Mouse (Mus musculus): ENCODE results near the gene Plac8. TPM values are rescaled to one million over a fixed set of nuclear protein-coding genes. Genes with fewer than 3 reads are reported as not detected.

The Plac8 gene
- polyA plus RNA-seq, 1 experiment from 2014 or later: 0.41 TPM

DNA sequence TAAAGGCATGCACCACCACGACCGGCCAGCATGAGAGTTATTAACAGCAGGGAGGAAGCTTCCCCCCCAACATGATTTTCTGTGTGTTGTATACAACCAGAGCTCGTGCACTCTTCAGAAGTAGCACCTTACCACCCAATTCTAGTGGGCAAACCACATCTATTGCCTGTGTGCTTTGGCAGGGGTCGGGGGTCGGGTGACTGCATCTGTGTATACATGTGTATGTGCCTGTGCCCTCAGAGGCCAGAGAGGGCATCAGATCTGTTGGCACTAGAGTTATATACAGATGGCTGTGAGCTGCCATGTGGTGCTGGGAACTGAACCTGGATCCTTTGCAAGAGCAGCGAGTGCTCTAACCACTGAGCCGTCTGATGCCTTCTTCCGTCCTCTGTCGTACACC is 47.1 kb downstream of the Plac8 start:
- no peak for ATAC-seq
- 95% methylated on average over 9 of the region's 9 CpGs for WGBS

DNA sequence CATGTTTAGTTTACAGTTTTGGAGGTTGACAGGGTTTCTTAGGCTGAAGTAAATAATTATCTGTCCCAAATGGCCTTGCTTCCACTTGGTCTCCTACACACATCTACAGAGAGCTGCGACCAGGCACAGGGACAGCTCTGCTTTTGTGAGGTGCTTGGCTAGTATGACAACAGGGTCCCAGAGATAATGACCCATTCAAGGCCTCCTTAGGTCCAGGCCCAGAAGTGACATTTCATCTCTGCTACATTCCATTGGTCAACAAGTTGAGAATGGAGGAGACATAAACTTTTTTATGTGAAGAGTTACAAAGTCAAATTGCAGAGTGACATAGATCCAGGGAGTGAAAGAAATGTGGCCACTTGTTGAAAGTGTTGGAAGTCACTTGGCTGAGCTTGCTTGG is 48.7 kb downstream of the Plac8 start:
- H3K9me3 ChIP-seq (ENCODE audit: control insufficient read depth, low read length): no peaks in the 10 kb centered on the region
- H3K4me1 ChIP-seq (replicated peaks; ENCODE audit: control insufficient read depth, insufficient read depth, low read length): peaks cover 13% of the 10 kb centered on the region
- H3K36me3 ChIP-seq (ENCODE audit: control insufficient read depth, insufficient read depth): 0 out of 2 replicates have a peak, but pooled peaks cover 2% of the 10 kb centered on the region
- WGBS: 100% methylated on average over 1 of the region's 1 CpGs
- H3K27ac ChIP-seq (ENCODE audit: low read length): no peak overlapping the region
- H3K4me3 ChIP-seq (replicated peaks; ENCODE audit: low read length): no peak overlapping the region
- H3K4me2 ChIP-seq (ENCODE audit: low read length): no peak overlapping the region
- no peak overlapping the region for H3K9ac ChIP-seq (replicated peaks; ENCODE audit: low read depth, low read length)
- H3K27me3 ChIP-seq (replicated peaks; ENCODE audit: control insufficient read depth, insufficient read depth, low read length): no peaks in the 10 kb centered on the region
- ATAC-seq: no peak

More for the DNA sequence above, 47.1 kb downstream of the Plac8 start:
- H3K4me3 ChIP-seq (replicated peaks; ENCODE audit: low read length): no peak overlapping the region
- no peaks in the 10 kb centered on the region for H3K9me3 ChIP-seq (ENCODE audit: control insufficient read depth, low read length)
- no peak overlapping the region for H3K9ac ChIP-seq (replicated peaks; ENCODE audit: low read depth, low read length)
- H3K4me1 ChIP-seq (replicated peaks; ENCODE audit: control insufficient read depth, insufficient read depth, low read length): peaks cover 6% of the 10 kb centered on the region
- H3K36me3 ChIP-seq (ENCODE audit: control insufficient read depth, insufficient read depth): peaks cover 11% of the 10 kb centered on the region
- no peak overlapping the region for H3K4me2 ChIP-seq (ENCODE audit: low read length)
- no peak overlapping the region for H3K27ac ChIP-seq (ENCODE audit: low read length)
- H3K27me3 ChIP-seq (replicated peaks; ENCODE audit: control insufficient read depth, insufficient read depth, low read length): no peaks in the 10 kb centered on the region

DNA sequence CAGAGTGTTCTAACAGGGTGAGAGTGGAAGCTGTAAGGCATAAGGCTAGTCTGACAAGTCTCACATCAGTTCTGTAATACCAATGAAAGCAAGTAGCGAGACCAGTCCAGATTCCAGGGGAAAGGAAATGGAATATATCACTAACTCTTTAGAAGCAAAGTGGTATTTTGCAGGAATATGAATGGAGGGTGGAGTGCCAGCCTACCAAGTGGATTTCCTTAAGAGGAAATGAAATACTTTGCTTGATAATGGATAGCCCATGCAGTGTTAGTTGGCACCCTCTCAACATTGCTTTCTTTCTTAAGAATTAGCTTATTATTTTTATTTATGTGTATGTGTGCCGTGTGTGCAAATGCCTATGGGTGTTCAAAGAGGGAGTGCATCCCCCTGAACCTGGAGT is 51.8 kb downstream of the Plac8 start:
- Histone ChIP-seq H3K9ac (replicated peaks; ENCODE audit: low read depth, low read length) (no peak overlapping the region), H3K27me3 (replicated peaks; ENCODE audit: control insufficient read depth, insufficient read depth, low read length) (0 out of 2 replicates have a peak, but pooled peaks cover 3% of the 10 kb centered on the region), H3K4me1 (replicated peaks; ENCODE audit: control insufficient read depth, insufficient read depth, low read length) (peaks cover 16% of the 10 kb centered on the region), H3K27ac (ENCODE audit: low read length) (no peak overlapping the region), H3K36me3 (ENCODE audit: control insufficient read depth, insufficient read depth) (no peaks in the 10 kb centered on the region), H3K9me3 (ENCODE audit: control insufficient read depth, low read length) (no peaks in the 10 kb centered on the region), H3K4me2 (ENCODE audit: low read length) (no peak overlapping the region; the same call in 1 of the 2 replicates), H3K4me3 (replicated peaks; ENCODE audit: low read length) (no peak overlapping the region)
- 93% methylated on average over 2 of the region's 2 CpGs for WGBS
- ATAC-seq: no peak

DNA sequence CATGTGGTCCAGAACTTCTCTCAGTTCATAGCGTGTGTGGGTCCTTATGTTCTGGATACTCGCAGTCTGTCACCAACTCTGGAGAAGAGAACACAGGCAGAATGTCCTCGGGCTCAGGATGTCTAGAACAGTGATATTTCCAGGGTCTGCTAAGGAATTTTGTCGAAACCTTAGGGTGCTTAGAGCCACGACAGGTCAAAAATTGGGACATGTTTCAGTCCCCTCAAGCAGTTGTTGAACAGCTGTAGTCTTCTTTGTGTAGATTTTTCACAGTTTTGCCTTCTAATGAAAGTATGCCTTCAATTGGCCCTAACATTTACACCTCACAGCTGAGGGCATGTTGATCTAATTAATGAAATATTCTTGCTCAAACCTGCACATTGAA is 53.0 kb downstream of the Plac8 start:
- peak overlapping the region; percentile 88 for H3K9ac ChIP-seq (replicated peaks; ENCODE audit: low read depth, low read length)
- peak overlapping the region; percentile 90 for H3K4me2 ChIP-seq (ENCODE audit: low read length)
- WGBS: 7% methylated on average over 5 of the region's 5 CpGs
- no peaks in the 10 kb centered on the region for H3K9me3 ChIP-seq (ENCODE audit: control insufficient read depth, low read length)
- no peaks in the 10 kb centered on the region for H3K36me3 ChIP-seq (ENCODE audit: control insufficient read depth, insufficient read depth)
- H3K4me3 ChIP-seq (replicated peaks; ENCODE audit: low read length): peak overlapping the region; percentile 89
- H3K27ac ChIP-seq (ENCODE audit: low read length): no peak overlapping the region
- H3K27me3 ChIP-seq (replicated peaks; ENCODE audit: control insufficient read depth, insufficient read depth, low read length): peaks cover 3% of the 10 kb centered on the region; the same call in 1 of the 2 replicates
- no peak for ATAC-seq
- peaks cover 16% of the 10 kb centered on the region for H3K4me1 ChIP-seq (replicated peaks; ENCODE audit: control insufficient read depth, insufficient read depth, low read length)

DNA sequence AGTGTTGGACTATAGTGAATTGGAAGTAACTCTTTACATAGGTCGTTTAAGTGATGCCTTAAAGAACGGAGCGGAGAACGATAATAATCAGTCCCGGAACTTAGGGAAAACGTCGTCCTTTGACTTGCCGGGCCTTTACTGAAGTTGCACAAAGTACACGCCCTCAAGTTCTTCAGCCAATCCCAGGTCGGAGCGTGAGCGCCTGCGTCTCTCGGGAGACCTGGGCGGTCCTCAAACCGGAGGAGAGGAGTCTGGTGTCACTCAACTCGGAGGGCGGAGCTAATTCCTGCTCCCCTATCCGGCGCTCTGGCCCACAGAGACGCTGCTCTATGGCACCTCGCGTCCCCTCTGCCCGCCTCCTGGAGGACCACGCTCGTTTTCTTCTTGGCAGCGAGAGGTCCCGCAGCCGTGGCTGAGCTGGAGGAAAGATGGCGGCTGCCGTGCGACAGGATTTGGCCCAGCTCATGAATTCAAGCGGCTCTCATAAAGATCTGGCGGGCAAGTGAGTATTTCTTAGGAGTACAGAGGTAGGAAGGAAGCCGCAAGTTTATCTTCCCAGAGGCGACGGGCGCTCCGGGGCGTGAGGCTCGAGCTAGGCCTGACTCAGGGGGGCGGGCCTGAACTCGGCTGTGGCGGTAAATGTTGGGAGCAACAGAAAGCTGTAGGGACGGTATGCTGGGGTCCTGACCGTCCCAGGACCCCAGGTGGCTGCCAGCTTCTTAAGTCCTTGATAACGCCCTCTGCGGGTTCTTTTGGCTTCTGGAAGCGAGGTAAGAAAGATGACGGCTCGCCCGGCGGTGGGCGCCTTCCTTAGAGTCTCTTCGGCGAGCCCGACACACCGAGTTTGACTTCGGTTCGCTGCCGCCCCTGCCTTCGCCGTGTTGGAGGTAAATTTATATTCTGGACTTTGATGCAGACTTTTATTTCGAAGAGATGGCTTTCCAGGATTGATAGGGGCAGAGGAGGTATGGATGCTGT is 53.7 kb downstream of the Plac8 start, which contains the start of gene Cops4:
Gene Cops4, plus strand, starts transcription at position 261 of the 978 bp plus-strand sequence.
- Histone ChIP-seq H3K27me3 (replicated peaks; ENCODE audit: control insufficient read depth, insufficient read depth, low read length) (peaks cover 3% of the 10 kb centered on the region; the same call in 1 of the 2 replicates), H3K4me1 (replicated peaks; ENCODE audit: control insufficient read depth, insufficient read depth, low read length) (peaks cover 16% of the 10 kb centered on the region), H3K27ac (ENCODE audit: low read length) (peak within 1 kb of the TSS; percentile 87), H3K36me3 (ENCODE audit: control insufficient read depth, insufficient read depth) (no peaks in the 10 kb centered on the region), H3K9ac (replicated peaks; ENCODE audit: low read depth, low read length) (peak within 1 kb of the TSS; percentile 88), H3K4me2 (ENCODE audit: low read length) (peak within 1 kb of the TSS; percentile 90), H3K9me3 (ENCODE audit: control insufficient read depth, low read length) (no peaks in the 10 kb centered on the region), H3K4me3 (replicated peaks; ENCODE audit: low read length) (peak within 1 kb of the TSS; percentile 89)
- ATAC-seq: peak; percentile 100
- under 1% methylated on average over 64 of the region's 64 CpGs for WGBS

DNA sequence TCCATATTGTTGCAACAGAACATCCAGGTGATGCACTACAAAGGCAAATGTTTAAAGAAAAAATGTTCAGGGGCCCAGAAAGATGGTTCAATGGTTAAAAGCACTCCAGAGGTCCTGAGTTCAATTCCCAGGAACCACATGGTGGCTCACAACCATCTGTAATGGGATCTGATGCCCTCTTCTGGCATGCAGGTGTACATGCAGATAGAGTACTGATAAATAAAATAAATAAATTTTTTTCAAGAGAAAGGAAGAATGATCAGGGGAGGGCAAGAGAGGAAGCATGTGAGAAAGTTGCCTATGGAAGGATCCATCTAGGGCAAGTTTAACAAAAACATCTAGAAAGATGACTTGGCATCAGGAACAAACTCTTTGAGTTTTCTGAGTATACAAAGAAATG is 59.5 kb downstream of the Plac8 start:
- H3K36me3 ChIP-seq (ENCODE audit: control insufficient read depth, insufficient read depth): no peaks in the 10 kb centered on the region
- H3K9ac ChIP-seq (replicated peaks; ENCODE audit: low read depth, low read length): no peak overlapping the region
- H3K9me3 ChIP-seq (ENCODE audit: control insufficient read depth, low read length): no peaks in the 10 kb centered on the region
- H3K4me2 ChIP-seq (ENCODE audit: low read length): no peak overlapping the region
- no peak overlapping the region for H3K4me3 ChIP-seq (replicated peaks; ENCODE audit: low read length)
- H3K27me3 ChIP-seq (replicated peaks; ENCODE audit: control insufficient read depth, insufficient read depth, low read length): peaks cover 3% of the 10 kb centered on the region; the same call in 1 of the 2 replicates
- H3K27ac ChIP-seq (ENCODE audit: low read length): no peak overlapping the region
- H3K4me1 ChIP-seq (replicated peaks; ENCODE audit: control insufficient read depth, insufficient read depth, low read length): peaks cover 2% of the 10 kb centered on the region
- ATAC-seq: no peak

DNA sequence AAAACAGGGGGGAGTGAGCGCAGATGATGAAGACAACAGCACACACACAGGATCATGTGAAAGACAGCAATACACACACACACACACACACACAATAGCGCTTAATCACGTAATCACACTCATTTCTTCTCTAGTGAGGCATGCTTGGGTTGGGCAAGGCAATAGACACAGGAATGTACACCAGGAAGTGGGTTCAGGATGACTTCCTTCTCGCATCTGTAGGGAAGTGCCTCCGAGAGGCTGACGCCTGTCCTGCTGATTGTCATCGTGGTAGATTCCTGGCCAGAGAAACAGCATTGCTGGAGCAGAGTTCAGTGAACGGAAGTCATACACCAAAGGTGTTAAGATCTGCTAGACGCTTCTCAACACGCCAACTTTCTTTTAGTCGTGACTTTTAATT is 62.8 kb downstream of the Plac8 start:
- Histone ChIP-seq H3K9ac (replicated peaks; ENCODE audit: low read depth, low read length) (no peak overlapping the region), H3K4me2 (ENCODE audit: low read length) (no peak overlapping the region), H3K4me3 (replicated peaks; ENCODE audit: low read length) (no peak overlapping the region), H3K36me3 (ENCODE audit: control insufficient read depth, insufficient read depth) (no peaks in the 10 kb centered on the region), H3K27ac (ENCODE audit: low read length) (no peak overlapping the region), H3K4me1 (replicated peaks; ENCODE audit: control insufficient read depth, insufficient read depth, low read length) (no peaks in the 10 kb centered on the region), H3K9me3 (ENCODE audit: control insufficient read depth, low read length) (no peaks in the 10 kb centered on the region), H3K27me3 (replicated peaks; ENCODE audit: control insufficient read depth, insufficient read depth, low read length) (no peaks in the 10 kb centered on the region; the same call in 1 of the 2 replicates)
- WGBS: 77% methylated on average over 11 of the region's 11 CpGs
- no peak for ATAC-seq

Other genes starting within 250 kb of the Plac8 start
- 91.0 and 92.3 TPM in 2 replicates for gene Sec31a, start 156.0 kb downstream of the Plac8 start, polyA plus RNA-seq (2015; fragmentation: Nextera tagmentation; extraction: Ambion mirVana)
- 9.4 and 11.0 TPM in 2 replicates for gene Lin54, start 71.6 kb downstream of the Plac8 start, polyA plus RNA-seq (2015; fragmentation: Nextera tagmentation; extraction: Ambion mirVana)
- gene Cops4, start 53.9 kb downstream of the Plac8 start, polyA plus RNA-seq (2015; fragmentation: Nextera tagmentation; extraction: Ambion mirVana): 191 and 196 TPM in 2 replicates
- 43.3 and 47.9 TPM in 2 replicates for gene Coq2, start 102.9 kb upstream of the Plac8 start, polyA plus RNA-seq (2015; fragmentation: Nextera tagmentation; extraction: Ambion mirVana)
- gene Hpse, start 147.5 kb upstream of the Plac8 start, polyA plus RNA-seq (2015; fragmentation: Nextera tagmentation; extraction: Ambion mirVana): 0.10 and 0.36 TPM in 2 replicates
- gene Helq, start 226.4 kb upstream of the Plac8 start, polyA plus RNA-seq (2015; fragmentation: Nextera tagmentation; extraction: Ambion mirVana): 21.7 and 25.7 TPM in 2 replicates
- gene Mrps18c, start 226.4 kb upstream of the Plac8 start, polyA plus RNA-seq (2015; fragmentation: Nextera tagmentation; extraction: Ambion mirVana): 131 and 146 TPM in 2 replicates
- gene Abraxas1, start 248.7 kb upstream of the Plac8 start, polyA plus RNA-seq (2015; fragmentation: Nextera tagmentation; extraction: Ambion mirVana): 14.7 and 15.6 TPM in 2 replicates

Data from forebrain, embryonic 16.5 days (tissue).